Mouse (Mus musculus): ENCODE measurements around the gene Ift57. TPM values are rescaled to one million over a fixed set of nuclear protein-coding genes. Genes with fewer than 3 reads are reported as not detected.

Gene Ift57
- polyA plus RNA-seq, 1 experiment from 2014 or later = 32.9 TPM

DNA sequence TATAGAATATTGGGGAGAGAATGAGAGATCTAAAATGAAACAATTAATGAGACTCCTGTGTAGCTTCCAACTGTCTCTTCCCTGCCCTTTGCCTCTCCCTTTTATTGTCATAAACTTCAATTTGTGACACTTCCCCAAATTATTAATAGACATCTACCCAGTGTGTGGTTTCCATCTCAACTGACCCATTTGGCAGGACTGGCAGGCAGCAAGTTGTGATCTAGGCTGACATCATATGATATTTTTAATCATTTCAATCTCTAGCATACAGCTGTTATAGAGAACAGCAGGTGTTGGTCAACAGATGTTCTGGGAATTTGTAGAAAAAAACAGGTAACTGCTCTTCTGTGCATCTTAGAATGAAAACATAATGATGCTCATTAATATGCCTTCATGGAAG lies 84.3 kb downstream of the Ift57 start:
- Histone ChIP-seq H3K27me3 (ENCODE audit: control insufficient read depth, insufficient read depth, low read length) (no peaks in the 10 kb centered on the region), H3K4me3 (ENCODE audit: low read depth, low read length) (no peak overlapping the region), H3K4me1 (ENCODE audit: control insufficient read depth, insufficient read depth, low read length) (no peaks in the 10 kb centered on the region), H3K4me2 (ENCODE audit: low read depth, low read length) (no peak overlapping the region), H3K9me3 (replicated peaks; ENCODE audit: control insufficient read depth, low read length) (no peaks in the 10 kb centered on the region), H3K36me3 (replicated peaks; ENCODE audit: control insufficient read depth, insufficient read depth, low read depth, low read length) (no peaks in the 10 kb centered on the region), H3K9ac (replicated peaks; ENCODE audit: low read length) (no peak overlapping the region), H3K27ac (replicated peaks; ENCODE audit: low read depth, low read length) (no peak overlapping the region)
- no peak for DNase-seq (ENCODE audit: low spot score)
- ATAC-seq (replicated peaks; ENCODE audit: insufficient number of reproducible peaks, low FRiP score, low TSS enrichment, low read depth) = no peak

DNA sequence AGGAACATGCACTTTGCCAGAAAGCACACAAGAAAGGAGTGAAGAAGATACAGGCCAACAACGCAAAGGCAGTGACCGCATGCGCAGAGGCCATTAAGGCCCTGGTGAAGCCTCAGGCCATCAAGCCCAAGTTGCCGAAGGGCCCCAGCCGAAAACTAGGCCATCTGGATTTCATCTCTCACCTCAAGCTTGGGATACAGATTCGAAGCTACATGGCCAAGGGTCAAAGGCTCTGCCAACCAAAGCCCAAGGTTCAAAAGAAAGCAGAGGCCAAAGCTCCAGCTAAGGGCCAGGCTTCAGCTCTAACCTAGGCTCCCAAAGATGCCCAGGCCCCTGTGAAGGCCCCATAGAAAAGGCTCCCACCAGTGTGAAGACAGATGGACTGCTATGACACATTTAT lies 87.1 kb downstream of the Ift57 start:
- ATAC-seq (replicated peaks; ENCODE audit: insufficient number of reproducible peaks, low FRiP score, low TSS enrichment, low read depth) = no peak
- Histone ChIP-seq H3K27me3 (ENCODE audit: control insufficient read depth, insufficient read depth, low read length) (no peaks in the 10 kb centered on the region), H3K36me3 (replicated peaks; ENCODE audit: control insufficient read depth, insufficient read depth, low read depth, low read length) (no peaks in the 10 kb centered on the region), H3K27ac (replicated peaks; ENCODE audit: low read depth, low read length) (no peak overlapping the region), H3K4me1 (ENCODE audit: control insufficient read depth, insufficient read depth, low read length) (no peaks in the 10 kb centered on the region), H3K4me2 (ENCODE audit: low read depth, low read length) (no peak overlapping the region), H3K9ac (replicated peaks; ENCODE audit: low read length) (no peak overlapping the region), H3K9me3 (replicated peaks; ENCODE audit: control insufficient read depth, low read length) (no peaks in the 10 kb centered on the region), H3K4me3 (ENCODE audit: low read depth, low read length) (no peak overlapping the region)
- WGBS = 73% methylated on average over 6 of the region's 6 CpGs
- no peak for DNase-seq (ENCODE audit: low spot score)

DNA sequence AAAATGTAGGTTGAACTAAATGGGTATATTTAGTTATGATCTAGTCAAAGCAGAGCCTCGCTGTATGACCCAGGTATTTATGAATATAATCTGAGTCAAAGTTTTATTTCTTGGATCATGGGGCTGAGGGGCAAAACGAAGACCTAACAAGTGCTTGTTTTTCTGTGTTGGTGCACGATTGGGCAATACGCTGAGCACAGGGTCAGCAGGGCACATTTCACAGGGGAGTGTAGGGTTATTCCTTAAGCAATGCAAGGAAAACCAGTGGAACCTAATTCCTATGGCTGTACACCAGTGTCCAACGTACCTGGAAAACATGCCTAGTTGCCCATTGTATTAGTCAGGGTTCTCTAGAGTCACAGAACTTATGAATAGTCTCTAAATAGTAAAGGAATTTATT lies 88.7 kb downstream of the Ift57 start:
- Histone ChIP-seq H3K4me1 (ENCODE audit: control insufficient read depth, insufficient read depth, low read length) (no peaks in the 10 kb centered on the region), H3K9ac (replicated peaks; ENCODE audit: low read length) (no peak overlapping the region), H3K27me3 (ENCODE audit: control insufficient read depth, insufficient read depth, low read length) (no peaks in the 10 kb centered on the region), H3K9me3 (replicated peaks; ENCODE audit: control insufficient read depth, low read length) (no peaks in the 10 kb centered on the region), H3K4me3 (ENCODE audit: low read depth, low read length) (no peak overlapping the region), H3K36me3 (replicated peaks; ENCODE audit: control insufficient read depth, insufficient read depth, low read depth, low read length) (no peaks in the 10 kb centered on the region), H3K4me2 (ENCODE audit: low read depth, low read length) (no peak overlapping the region), H3K27ac (replicated peaks; ENCODE audit: low read depth, low read length) (no peak overlapping the region)
- ATAC-seq (replicated peaks; ENCODE audit: insufficient number of reproducible peaks, low FRiP score, low TSS enrichment, low read depth) = no peak
- DNase-seq (ENCODE audit: low spot score) = no peak
- WGBS = 89% methylated on average over 5 of the region's 5 CpGs

DNA sequence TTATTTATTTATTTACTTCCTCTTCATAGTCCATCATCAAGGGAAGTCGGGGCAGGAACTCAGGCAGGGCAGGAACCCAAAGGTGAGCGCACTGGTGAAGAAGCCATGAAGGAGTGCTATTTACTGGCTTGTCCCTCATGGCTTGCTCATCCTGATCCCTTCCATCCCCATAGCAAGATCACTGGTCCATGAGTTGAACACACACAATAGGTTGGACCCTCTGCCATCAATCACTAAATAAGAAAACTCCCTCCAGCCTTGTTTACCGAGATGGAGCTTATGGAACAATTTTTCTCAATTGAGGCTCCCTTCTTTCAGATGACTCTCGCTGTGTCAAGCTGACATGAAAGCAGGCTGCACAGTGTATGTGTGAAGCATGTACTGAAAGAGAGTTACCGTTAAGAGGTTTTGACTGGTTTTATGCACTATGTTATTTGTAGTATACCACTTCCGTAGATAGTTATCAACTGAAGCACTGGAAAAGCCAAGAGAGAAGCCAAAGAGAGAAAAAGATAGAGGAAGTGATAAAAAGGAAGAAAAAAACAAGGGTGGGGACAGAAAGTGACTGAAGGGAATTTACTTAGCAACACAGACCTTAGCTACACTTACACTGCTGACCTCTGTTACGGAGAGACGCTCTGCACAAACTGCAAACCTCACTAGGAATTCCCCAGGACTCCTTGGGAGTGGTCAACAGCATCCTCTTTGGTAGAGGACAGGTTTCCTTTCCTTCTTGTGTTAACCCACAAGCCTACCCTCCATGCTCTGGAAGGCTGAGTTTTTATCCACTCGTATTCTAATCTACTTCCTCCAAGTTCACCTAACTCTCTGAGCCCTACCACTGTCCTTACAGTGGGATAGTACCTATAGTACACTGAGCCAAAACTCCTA lies 91.8 kb downstream of the Ift57 start:
- ATAC-seq (replicated peaks; ENCODE audit: insufficient number of reproducible peaks, low FRiP score, low TSS enrichment, low read depth) (no peak), DNase-seq (ENCODE audit: low spot score) (no peak)
- Histone ChIP-seq H3K4me2 (ENCODE audit: low read depth, low read length) (no peak overlapping the region), H3K9me3 (replicated peaks; ENCODE audit: control insufficient read depth, low read length) (no peaks in the 10 kb centered on the region), H3K4me3 (ENCODE audit: low read depth, low read length) (no peak overlapping the region), H3K27ac (replicated peaks; ENCODE audit: low read depth, low read length) (no peak overlapping the region), H3K4me1 (ENCODE audit: control insufficient read depth, insufficient read depth, low read length) (no peaks in the 10 kb centered on the region), H3K27me3 (ENCODE audit: control insufficient read depth, insufficient read depth, low read length) (no peaks in the 10 kb centered on the region), H3K36me3 (replicated peaks; ENCODE audit: control insufficient read depth, insufficient read depth, low read depth, low read length) (no peaks in the 10 kb centered on the region), H3K9ac (replicated peaks; ENCODE audit: low read length) (no peak overlapping the region)
- WGBS = 91% methylated on average over 9 of the region's 9 CpGs

DNA sequence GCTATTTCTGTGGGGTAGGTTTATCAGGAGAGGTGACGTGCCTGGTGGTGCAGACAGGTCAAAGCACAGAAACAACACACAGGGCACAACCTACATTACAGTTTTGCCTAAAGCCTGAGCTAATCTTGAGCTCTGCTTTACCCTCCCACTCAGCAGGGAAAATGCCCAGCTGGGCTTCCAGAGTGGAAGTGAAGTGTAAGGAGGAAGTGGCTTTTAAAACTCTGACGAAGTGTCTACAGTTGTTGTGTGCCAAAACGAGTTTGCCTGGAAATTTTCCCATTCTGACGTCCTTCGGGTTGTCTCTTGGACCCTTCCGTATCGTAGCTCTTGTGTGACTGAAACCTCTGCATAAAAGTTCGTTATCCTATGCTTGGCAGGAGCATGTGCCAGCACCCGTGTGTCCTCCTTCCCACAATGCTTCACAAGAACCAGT lies 93.4 kb downstream of the Ift57 start:
- H3K4me3 ChIP-seq (ENCODE audit: low read depth, low read length) = no peak overlapping the region
- H3K27ac ChIP-seq (replicated peaks; ENCODE audit: low read depth, low read length) = no peak overlapping the region
- H3K4me2 ChIP-seq (ENCODE audit: low read depth, low read length) = no peak overlapping the region
- no peaks in the 10 kb centered on the region for H3K4me1 ChIP-seq (ENCODE audit: control insufficient read depth, insufficient read depth, low read length)
- no peak overlapping the region for H3K9ac ChIP-seq (replicated peaks; ENCODE audit: low read length)
- no peaks in the 10 kb centered on the region for H3K36me3 ChIP-seq (replicated peaks; ENCODE audit: control insufficient read depth, insufficient read depth, low read depth, low read length)
- ATAC-seq (replicated peaks; ENCODE audit: insufficient number of reproducible peaks, low FRiP score, low TSS enrichment, low read depth) (no peak), DNase-seq (ENCODE audit: low spot score) (no peak)
- H3K9me3 ChIP-seq (replicated peaks; ENCODE audit: control insufficient read depth, low read length) = no peaks in the 10 kb centered on the region
- WGBS = 78% methylated on average over 9 of the region's 9 CpGs
- H3K27me3 ChIP-seq (ENCODE audit: control insufficient read depth, insufficient read depth, low read length) = no peaks in the 10 kb centered on the region

DNA sequence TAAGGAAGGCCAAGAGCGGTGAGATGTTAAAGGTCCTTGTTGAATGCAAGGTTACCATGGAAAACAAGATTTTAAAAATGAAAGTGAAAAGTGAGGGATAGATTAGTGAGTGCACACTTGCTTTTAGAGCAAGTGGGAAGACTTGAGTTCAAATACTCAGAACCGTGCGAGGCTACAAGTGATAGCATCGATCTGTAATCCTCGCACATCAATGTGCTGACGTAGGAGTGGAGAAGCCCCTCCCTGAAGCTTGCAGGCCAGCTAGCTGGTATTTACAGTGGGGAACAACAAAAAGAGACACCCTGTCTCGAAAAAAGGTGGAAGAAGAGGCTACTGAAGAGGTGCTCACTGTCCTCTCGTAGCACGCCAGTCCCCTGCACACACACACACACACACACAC lies 94.6 kb downstream of the Ift57 start:
- H3K4me1 ChIP-seq (ENCODE audit: control insufficient read depth, insufficient read depth, low read length) = no peaks in the 10 kb centered on the region
- no peak overlapping the region for H3K4me3 ChIP-seq (ENCODE audit: low read depth, low read length)
- DNase-seq (ENCODE audit: low spot score) = no peak
- H3K27ac ChIP-seq (replicated peaks; ENCODE audit: low read depth, low read length) = no peak overlapping the region
- no peak for ATAC-seq (replicated peaks; ENCODE audit: insufficient number of reproducible peaks, low FRiP score, low TSS enrichment, low read depth)
- H3K9ac ChIP-seq (replicated peaks; ENCODE audit: low read length) = no peak overlapping the region
- H3K9me3 ChIP-seq (replicated peaks; ENCODE audit: control insufficient read depth, low read length) = no peaks in the 10 kb centered on the region
- H3K4me2 ChIP-seq (ENCODE audit: low read depth, low read length) = no peak overlapping the region
- H3K27me3 ChIP-seq (ENCODE audit: control insufficient read depth, insufficient read depth, low read length) = no peaks in the 10 kb centered on the region
- 89% methylated on average over 9 of the region's 9 CpGs for WGBS
- no peaks in the 10 kb centered on the region for H3K36me3 ChIP-seq (replicated peaks; ENCODE audit: control insufficient read depth, insufficient read depth, low read depth, low read length)

DNA sequence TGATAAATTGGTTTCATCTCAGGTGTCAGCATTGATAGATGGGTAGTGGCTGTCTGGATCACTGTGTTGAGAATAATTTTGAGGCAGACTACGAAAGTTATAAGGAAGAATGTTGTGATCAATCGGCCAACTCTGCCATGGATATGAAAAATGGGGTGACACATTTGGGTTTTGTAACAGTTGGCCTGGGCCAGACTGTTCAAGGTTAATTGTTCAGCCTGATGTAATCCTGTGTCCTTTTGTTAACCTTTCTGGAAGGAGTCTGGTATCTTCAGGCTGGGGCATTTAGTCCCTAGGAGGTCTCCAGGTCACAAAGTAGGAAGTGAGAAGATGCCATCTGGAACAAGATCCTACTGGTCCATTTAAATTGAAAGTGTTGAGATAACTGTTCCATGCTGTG lies 97.2 kb downstream of the Ift57 start:
- ATAC-seq (replicated peaks; ENCODE audit: insufficient number of reproducible peaks, low FRiP score, low TSS enrichment, low read depth) = no peak
- DNase-seq (ENCODE audit: low spot score) = no peak
- no peak overlapping the region for H3K9ac ChIP-seq (replicated peaks; ENCODE audit: low read length)

DNA sequence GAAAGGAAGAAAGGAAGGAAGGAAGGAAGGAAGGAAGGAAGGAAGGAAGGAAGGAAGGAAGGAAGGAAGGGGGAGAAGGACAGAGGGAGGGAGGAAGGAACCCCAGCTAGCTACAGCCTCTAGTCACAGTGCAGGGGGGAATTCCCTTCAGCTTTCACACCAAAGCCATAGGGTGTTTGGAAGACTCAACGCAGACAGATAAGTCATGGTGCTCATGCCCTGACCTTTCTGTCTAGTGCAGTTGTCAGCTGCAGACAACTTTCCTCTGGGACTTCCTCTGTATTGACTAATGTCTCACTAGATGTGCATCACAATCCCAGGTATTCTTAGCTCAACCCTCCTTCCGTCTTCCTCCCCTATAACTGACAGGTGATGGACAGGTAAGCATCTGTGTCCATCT lies 97.9 kb downstream of the Ift57 start:
- no peak overlapping the region for H3K9ac ChIP-seq (replicated peaks; ENCODE audit: low read length)
- H3K27me3 ChIP-seq (ENCODE audit: control insufficient read depth, insufficient read depth, low read length) = no peaks in the 10 kb centered on the region
- ATAC-seq (replicated peaks; ENCODE audit: insufficient number of reproducible peaks, low FRiP score, low TSS enrichment, low read depth) (no peak), DNase-seq (ENCODE audit: low spot score) (no peak)
- no peak overlapping the region for H3K4me2 ChIP-seq (ENCODE audit: low read depth, low read length)
- no peaks in the 10 kb centered on the region for H3K36me3 ChIP-seq (replicated peaks; ENCODE audit: control insufficient read depth, insufficient read depth, low read depth, low read length)
- no peak overlapping the region for H3K4me3 ChIP-seq (ENCODE audit: low read depth, low read length)
- no peak overlapping the region for H3K27ac ChIP-seq (replicated peaks; ENCODE audit: low read depth, low read length)
- 91% methylated on average over 2 of the region's 2 CpGs for WGBS
- H3K9me3 ChIP-seq (replicated peaks; ENCODE audit: control insufficient read depth, low read length) = no peaks in the 10 kb centered on the region
- H3K4me1 ChIP-seq (ENCODE audit: control insufficient read depth, insufficient read depth, low read length) = no peaks in the 10 kb centered on the region

More for the DNA sequence above, 97.2 kb downstream of the Ift57 start:
- no peaks in the 10 kb centered on the region for H3K9me3 ChIP-seq (replicated peaks; ENCODE audit: control insufficient read depth, low read length)
- H3K4me2 ChIP-seq (ENCODE audit: low read depth, low read length) = no peak overlapping the region
- 83% methylated on average over 2 of the region's 2 CpGs for WGBS
- no peaks in the 10 kb centered on the region for H3K4me1 ChIP-seq (ENCODE audit: control insufficient read depth, insufficient read depth, low read length)
- H3K27ac ChIP-seq (replicated peaks; ENCODE audit: low read depth, low read length) = no peak overlapping the region
- no peak overlapping the region for H3K4me3 ChIP-seq (ENCODE audit: low read depth, low read length)
- H3K36me3 ChIP-seq (replicated peaks; ENCODE audit: control insufficient read depth, insufficient read depth, low read depth, low read length) = no peaks in the 10 kb centered on the region
- H3K27me3 ChIP-seq (ENCODE audit: control insufficient read depth, insufficient read depth, low read length) = no peaks in the 10 kb centered on the region
